Mouse (Mus musculus): ENCODE data around the gene Fxr1. TPM values are rescaled to one million over a fixed set of nuclear protein-coding genes. Genes with fewer than 3 reads are reported as not detected.

The Fxr1 gene
- total RNA-seq, 1 experiment from 2014 or later, result 281 TPM

DNA sequence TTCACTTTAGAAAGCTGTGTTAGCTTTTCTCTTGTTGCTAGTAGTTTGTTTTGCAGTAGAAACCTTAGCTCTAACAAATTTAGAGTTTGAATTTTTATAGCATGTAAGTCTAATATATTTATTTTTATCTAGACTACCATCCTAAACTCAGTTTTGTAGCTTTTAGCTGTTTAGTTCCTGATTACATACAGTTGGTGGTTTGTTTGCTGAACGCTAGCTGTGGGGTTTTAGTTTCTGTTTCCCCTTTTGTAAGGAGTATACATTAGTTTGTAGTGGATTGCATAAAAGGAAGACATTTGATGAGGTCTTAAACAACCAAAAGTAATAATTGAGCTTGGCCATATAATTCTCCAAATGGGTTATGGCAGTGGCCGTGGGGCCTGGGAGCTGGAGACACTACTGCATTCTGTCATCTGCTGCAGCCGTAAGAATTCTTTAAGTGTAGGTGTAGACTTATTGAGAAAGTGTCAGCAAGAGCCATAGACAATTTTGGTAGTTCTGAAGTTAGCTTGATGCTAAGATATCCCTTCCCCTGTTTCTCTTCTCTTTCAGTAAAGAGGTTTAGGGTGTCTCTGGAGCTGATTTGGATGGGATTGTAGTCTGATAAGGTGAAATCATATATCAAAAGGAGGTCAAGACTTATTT, 14.1 kb downstream of the Fxr1 start:
- ATAC-seq (replicated peaks; ENCODE audit: insufficient number of reproducible peaks, low FRiP score, low TSS enrichment, poor library complexity, severe bottlenecking), result peak; percentile 22; the same call in 1 of the 2 replicates

- ATAC-seq (replicated peaks; ENCODE audit: insufficient number of reproducible peaks, low FRiP score, low TSS enrichment, poor library complexity, severe bottlenecking), result no peak
These were observed 15.1 kb downstream of the Fxr1 start for GRCm38 (mm10) chr3:34034803-34035202.

- ATAC-seq (replicated peaks; ENCODE audit: insufficient number of reproducible peaks, low FRiP score, low TSS enrichment, poor library complexity, severe bottlenecking), result no peak
These were observed 16.0 kb downstream of the Fxr1 start for GRCm38 (mm10) chr3:34035706-34036105.

DNA sequence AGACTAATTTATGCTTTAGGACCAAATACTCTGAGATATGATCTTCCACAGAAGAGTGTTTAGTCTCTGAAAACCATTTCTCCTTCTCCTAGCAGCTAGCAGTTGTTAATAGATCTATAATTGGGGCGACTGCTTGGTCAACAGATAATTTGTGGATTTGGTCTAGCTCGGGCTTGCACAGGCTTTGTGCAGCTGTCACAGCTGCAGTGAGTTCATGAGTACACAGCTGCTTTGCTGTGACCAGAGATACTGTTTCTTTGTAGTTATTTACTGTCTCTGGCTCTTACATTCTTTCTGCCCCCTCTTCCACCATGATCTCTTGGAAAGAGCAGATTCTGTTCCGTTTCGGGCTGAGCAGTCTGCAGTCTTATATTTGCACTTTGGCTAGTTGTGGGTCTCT, 22.2 kb downstream of the Fxr1 start:
- no peak for ATAC-seq (replicated peaks; ENCODE audit: insufficient number of reproducible peaks, low FRiP score, low TSS enrichment, poor library complexity, severe bottlenecking)

- ATAC-seq (replicated peaks; ENCODE audit: insufficient number of reproducible peaks, low FRiP score, low TSS enrichment, poor library complexity, severe bottlenecking), result no peak
These were observed 42.6 kb downstream of the Fxr1 start for GRCm38 (mm10) chr3:34062352-34062751.

GRCm38 (mm10) chr3:34068943-34069342, 49.2 kb downstream of the Fxr1 start:
- peak; percentile 76 for ATAC-seq (replicated peaks; ENCODE audit: insufficient number of reproducible peaks, low FRiP score, low TSS enrichment, poor library complexity, severe bottlenecking)

GRCm38 (mm10) chr3:34072726-34073125, 53.0 kb downstream of the Fxr1 start:
- no peak for ATAC-seq (replicated peaks; ENCODE audit: insufficient number of reproducible peaks, low FRiP score, low TSS enrichment, poor library complexity, severe bottlenecking)

GRCm38 (mm10) chr3:34076058-34076759, 56.5 kb downstream of the Fxr1 start:
- no peak for ATAC-seq (replicated peaks; ENCODE audit: insufficient number of reproducible peaks, low FRiP score, low TSS enrichment, poor library complexity, severe bottlenecking)

GRCm38 (mm10) chr3:34080900-34081662, 61.3 kb downstream of the Fxr1 start, which contains the start of gene Dnajc19:
Gene Dnajc19 (minus strand): TSS chr3:34081321.
- ATAC-seq (replicated peaks; ENCODE audit: insufficient number of reproducible peaks, low FRiP score, low TSS enrichment, poor library complexity, severe bottlenecking), result peak; percentile 94

DNA sequence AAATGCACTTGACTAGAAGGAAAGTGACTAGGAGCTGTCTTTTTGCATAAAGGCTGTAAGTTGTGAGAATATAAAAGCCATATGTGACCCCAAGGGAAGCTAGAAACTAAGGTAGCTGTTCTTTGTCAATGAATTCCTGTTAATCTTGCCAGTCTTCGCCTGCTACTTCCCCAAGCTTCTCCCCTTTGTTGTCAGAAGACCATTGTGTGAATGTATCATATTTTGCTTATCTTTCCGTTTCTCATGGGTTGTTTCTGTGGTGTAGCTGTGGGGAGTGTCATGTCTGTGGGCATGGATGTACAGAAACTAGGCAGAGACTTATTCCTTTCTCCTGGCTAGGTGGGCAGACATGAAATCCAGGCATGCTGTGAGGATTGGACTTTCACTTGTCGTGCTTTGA, 62.2 kb downstream of the Fxr1 start:
- ATAC-seq (replicated peaks; ENCODE audit: insufficient number of reproducible peaks, low FRiP score, low TSS enrichment, poor library complexity, severe bottlenecking), result no peak

DNA sequence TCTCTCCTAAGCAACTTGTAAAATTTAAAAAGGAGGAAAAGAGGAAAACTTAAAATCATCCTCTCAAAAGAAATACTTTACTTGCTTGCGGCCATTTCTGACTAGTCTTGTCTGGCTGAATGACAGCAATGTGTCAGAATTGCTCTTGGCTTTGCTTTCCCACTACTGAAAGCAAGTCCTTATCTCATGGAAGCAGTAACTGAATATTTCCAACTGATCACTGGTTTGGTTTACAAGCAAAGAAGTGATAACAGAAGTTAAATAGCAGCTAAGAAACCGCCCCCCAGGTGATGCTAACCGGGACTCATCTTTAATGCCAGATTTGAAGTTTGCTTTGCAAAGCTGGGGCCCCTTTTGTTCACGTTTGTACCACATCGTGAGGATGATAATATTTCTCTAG, 63.9 kb downstream of the Fxr1 start:
- ATAC-seq (replicated peaks; ENCODE audit: insufficient number of reproducible peaks, low FRiP score, low TSS enrichment, poor library complexity, severe bottlenecking), result no peak

DNA sequence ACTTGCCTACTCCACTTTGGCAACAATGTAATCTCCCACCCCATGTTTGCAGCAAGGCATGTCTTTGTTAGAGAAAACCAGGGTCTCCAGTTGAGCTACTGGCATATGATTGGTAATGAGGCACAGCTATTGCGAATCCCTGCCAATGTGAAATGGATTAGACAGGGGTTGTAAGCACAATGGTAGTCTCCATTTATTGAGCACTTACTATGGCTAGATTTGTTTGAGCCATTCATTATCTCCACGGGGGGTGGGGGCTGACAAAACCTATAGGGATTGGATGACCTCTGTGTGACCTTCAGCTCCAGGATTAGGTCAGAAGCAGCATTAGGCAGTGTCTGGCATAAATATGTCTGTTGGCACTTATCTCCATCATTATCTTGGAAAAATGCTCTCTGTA, 83.1 kb downstream of the Fxr1 start:
- ATAC-seq (replicated peaks; ENCODE audit: insufficient number of reproducible peaks, low FRiP score, low TSS enrichment, poor library complexity, severe bottlenecking), result no peak

GRCm38 (mm10) chr3:34103902-34104672, 84.3 kb downstream of the Fxr1 start:
- ATAC-seq (replicated peaks; ENCODE audit: insufficient number of reproducible peaks, low FRiP score, low TSS enrichment, poor library complexity, severe bottlenecking), result no peak

GRCm38 (mm10) chr3:34106421-34106820, 86.7 kb downstream of the Fxr1 start:
- no peak for ATAC-seq (replicated peaks; ENCODE audit: insufficient number of reproducible peaks, low FRiP score, low TSS enrichment, poor library complexity, severe bottlenecking)

- no peak for ATAC-seq (replicated peaks; ENCODE audit: insufficient number of reproducible peaks, low FRiP score, low TSS enrichment, poor library complexity, severe bottlenecking)
These were observed 87.9 kb downstream of the Fxr1 start for GRCm38 (mm10) chr3:34107631-34108030.

- ATAC-seq (replicated peaks; ENCODE audit: insufficient number of reproducible peaks, low FRiP score, low TSS enrichment, poor library complexity, severe bottlenecking), result no peak
These were observed 92.4 kb downstream of the Fxr1 start for GRCm38 (mm10) chr3:34111941-34112685.

- no peak for ATAC-seq (replicated peaks; ENCODE audit: insufficient number of reproducible peaks, low FRiP score, low TSS enrichment, poor library complexity, severe bottlenecking)
These were observed 96.1 kb downstream of the Fxr1 start for GRCm38 (mm10) chr3:34115806-34116205.

DNA sequence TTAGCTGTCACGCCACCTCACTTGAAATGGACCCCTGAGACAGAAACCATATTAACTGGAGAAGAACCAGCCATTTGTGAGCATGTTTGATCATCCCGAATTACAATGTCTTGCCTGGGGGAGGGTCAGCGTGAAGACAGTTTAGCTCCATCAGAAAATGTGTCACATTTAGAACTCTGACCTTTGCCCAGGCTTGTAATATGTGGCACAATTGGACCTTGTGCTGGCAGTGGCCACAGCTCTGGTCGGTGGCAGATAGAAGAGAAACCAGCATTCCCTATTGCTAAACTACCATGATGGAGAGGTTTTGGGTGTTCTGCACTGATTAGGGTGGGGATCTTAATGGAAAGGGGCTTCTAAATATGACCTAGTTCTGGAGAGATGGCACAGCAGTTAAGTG, 100.1 kb downstream of the Fxr1 start:
- ATAC-seq (replicated peaks; ENCODE audit: insufficient number of reproducible peaks, low FRiP score, low TSS enrichment, poor library complexity, severe bottlenecking), result no peak

Data from monocyte, adult 5-6 weeks (primary cell).